In genomic region chr6:30276375-30276774, GRCm38 (mm10) we compare ENCODE assay signal across 13 mouse cellular contexts. TPM values are rescaled to one million over a fixed set of nuclear protein-coding genes. Genes with fewer than 3 reads are reported as not detected.
DNase-seq lines count a peak whose midpoint lies in the region; ATAC-seq and TF ChIP-seq lines count a peak whose summit lies in the region.
"Had no signal": no experiment of that assay in that cellular context is flagged by ENCODE, and none has a peak within 500 bp of the region (broad histone marks: within the 10 kb centered on the region; RNA-seq: fewer than 3 reads in every experiment).

No protein-coding gene starts in this region.

- DNase-seq in liver: no peak
- peak; percentile 21 for DNase-seq in MEL (ENCODE audit: low read depth, low spot score)
- DNase-seq in NIH3T3 (ENCODE audit: low read depth): peak; percentile 18
- DNase-seq: kidney, adult 9 months; layer of hippocampus, adult 9-11 months had no signal

- TF ChIP-seq RAD21 in MEL (IDR thresholded peaks at IDR 0.05; ENCODE audit: low read depth, low read length): no peak

- peaks cover 31% of the 10 kb centered on the region for H3K4me1 ChIP-seq in heart, embryonic 16.5 days (ENCODE audit: control insufficient read depth, insufficient read depth, low read length)
- H3K4me1 ChIP-seq in heart, embryonic 12.5 days (replicated peaks): peaks cover 51% of the 10 kb centered on the region
- H3K4me1 ChIP-seq in liver, embryonic 12.5 days: peaks cover 43% of the 10 kb centered on the region
- peaks cover 13 to 16% of the 10 kb centered on the region in 2 experiments for H3K4me1 ChIP-seq in MEL (ENCODE audit: control insufficient read depth in 1 of 2, insufficient read depth in 2 of 2, low read length in 2 of 2)
- peaks cover 15% of the 10 kb centered on the region for H3K4me1 ChIP-seq in hindbrain, embryonic 12.5 days

- peak overlapping the region; percentile 56; the same call in 1 of the 2 replicates for H3K27ac ChIP-seq in heart, embryonic 16.5 days (ENCODE audit: low read length)
- no peak overlapping the region; the same call in 1 of the 2 replicates for H3K27ac ChIP-seq in heart, embryonic 12.5 days (ENCODE audit: poor library complexity, severe bottlenecking)
- peak overlapping the region; percentile 70; the same call in 1 of the 2 replicates for H3K27ac ChIP-seq in liver, embryonic 12.5 days
- H3K27ac ChIP-seq in MEL (ENCODE audit: control insufficient read depth, low read depth, low read length): no peak overlapping the region
- no peak overlapping the region for H3K27ac ChIP-seq in hindbrain, embryonic 12.5 days
- H3K27ac ChIP-seq: midbrain, embryonic 10.5 days had no signal

- H3K4me3 ChIP-seq in heart, embryonic 16.5 days (ENCODE audit: low read length): no peak overlapping the region
- no peak overlapping the region for H3K4me3 ChIP-seq in heart, embryonic 12.5 days
- H3K4me3 ChIP-seq in liver, embryonic 12.5 days: no peak overlapping the region
- H3K4me3 ChIP-seq in MEL (ENCODE audit: control insufficient read depth in 1 of 2, insufficient read depth in 1 of 2, low read depth in 2 of 2, low read length in 2 of 2): no peak overlapping the region
- no peak overlapping the region for H3K4me3 ChIP-seq in hindbrain, embryonic 12.5 days
- H3K4me3 ChIP-seq: midbrain, embryonic 10.5 days; myocyte had no signal

- H3K79me2 ChIP-seq in MEL (ENCODE audit: control insufficient read depth, insufficient read depth, low read length, poor library complexity): no peaks in the 10 kb centered on the region

- no peak for TF ChIP-seq CTCF in MEL (IDR thresholded peaks at IDR 0.05 in 2 of 3, conservative IDR thresholded peaks at IDR 0.05 in 1 of 3; ENCODE audit: control insufficient read depth in 1 of 3, insufficient read depth in 1 of 3, low read depth in 2 of 3, low read length in 3 of 3, poor library complexity in 1 of 3, severe bottlenecking in 1 of 3)

- H3K9me3 ChIP-seq in heart, embryonic 16.5 days (replicated peaks; ENCODE audit: control insufficient read depth, low read length): no peaks in the 10 kb centered on the region
- no peaks in the 10 kb centered on the region for H3K9me3 ChIP-seq in heart, embryonic 12.5 days (replicated peaks)
- no peaks in the 10 kb centered on the region for H3K9me3 ChIP-seq in liver, embryonic 12.5 days (replicated peaks)
- no peaks in the 10 kb centered on the region for H3K9me3 ChIP-seq in MEL (replicated peaks; ENCODE audit: insufficient read depth, low read length)
- no peaks in the 10 kb centered on the region for H3K9me3 ChIP-seq in hindbrain, embryonic 12.5 days (replicated peaks)
- H3K9me3 ChIP-seq: midbrain, embryonic 10.5 days had no signal

- peaks cover 14% of the 10 kb centered on the region for H3K36me3 ChIP-seq in heart, embryonic 16.5 days (ENCODE audit: control insufficient read depth, insufficient read depth)
- H3K36me3 ChIP-seq in heart, embryonic 12.5 days: peaks cover 50% of the 10 kb centered on the region
- H3K36me3 ChIP-seq in liver, embryonic 12.5 days: peaks cover 81% of the 10 kb centered on the region
- peaks cover 0 to 20% of the 10 kb centered on the region in 2 experiments; a peak in 3 of 4 replicates for H3K36me3 ChIP-seq in MEL (ENCODE audit: control insufficient read depth in 1 of 2, insufficient read depth in 2 of 2, low read length in 2 of 2)
- peaks cover 29% of the 10 kb centered on the region for H3K36me3 ChIP-seq in hindbrain, embryonic 12.5 days

- no peak overlapping the region for H3K9ac ChIP-seq in heart, embryonic 16.5 days (ENCODE audit: low read length)
- no peak overlapping the region for H3K9ac ChIP-seq in heart, embryonic 12.5 days
- no peak overlapping the region for H3K9ac ChIP-seq in liver, embryonic 12.5 days
- H3K9ac ChIP-seq in MEL (ENCODE audit: control insufficient read depth, low read depth, low read length, poor library complexity, severe bottlenecking): no peak overlapping the region
- no peak overlapping the region for H3K9ac ChIP-seq in hindbrain, embryonic 12.5 days

- no peak for TF ChIP-seq EP300 in MEL (IDR thresholded peaks at IDR 0.05; ENCODE audit: low read depth in 1 of 2, low read length in 2 of 2)

- 41% methylated on average over 3 of the region's 3 CpGs for WGBS in heart, embryonic 16.5 days
- 52% methylated on average over 3 of the region's 3 CpGs for WGBS in heart, embryonic 12.5 days
- 71% methylated on average over 3 of the region's 3 CpGs for WGBS in liver, embryonic 12.5 days (ENCODE audit: insufficient replicate concordance)
- 82% methylated on average over 3 of the region's 3 CpGs for WGBS in hindbrain, embryonic 12.5 days

- ATAC-seq in heart, embryonic 16.5 days (replicated peaks; ENCODE audit: extremely low read depth, insufficient read depth, low FRiP score): no peak
- ATAC-seq in heart, embryonic 12.5 days (ENCODE audit: insufficient number of reproducible peaks, low FRiP score): no peak
- ATAC-seq in liver, embryonic 12.5 days: no peak
- no peak for ATAC-seq in hindbrain, embryonic 12.5 days (ENCODE audit: low FRiP score)
- ATAC-seq: hindbrain, embryonic 16.5 days; Patski had no signal

- no peak for TF ChIP-seq POLR2A in MEL (IDR thresholded peaks at IDR 0.05; ENCODE audit: control insufficient read depth in 1 of 2, insufficient read depth in 1 of 2, low read depth in 1 of 2, low read length in 2 of 2, poor library complexity in 1 of 2)

- no peak overlapping the region for H3K4me2 ChIP-seq in heart, embryonic 16.5 days (ENCODE audit: low read depth, low read length)
- H3K4me2 ChIP-seq in heart, embryonic 12.5 days: no peak overlapping the region
- H3K4me2 ChIP-seq in liver, embryonic 12.5 days: no peak overlapping the region
- H3K4me2 ChIP-seq in hindbrain, embryonic 12.5 days (replicated peaks): no peak overlapping the region

- no peaks in the 10 kb centered on the region for H3K27me3 ChIP-seq in heart, embryonic 16.5 days (ENCODE audit: control insufficient read depth, insufficient read depth, low read length)
- H3K27me3 ChIP-seq in heart, embryonic 12.5 days (replicated peaks): no peaks in the 10 kb centered on the region
- H3K27me3 ChIP-seq in liver, embryonic 12.5 days (replicated peaks): no peaks in the 10 kb centered on the region
- H3K27me3 ChIP-seq in MEL (ENCODE audit: control insufficient read depth in 1 of 2, insufficient read depth in 2 of 2, low read length in 2 of 2): no peaks in the 10 kb centered on the region
- H3K27me3 ChIP-seq in hindbrain, embryonic 12.5 days: no peaks in the 10 kb centered on the region
- H3K27me3 ChIP-seq: Patski had no signal

TF ChIP-seq in MEL, 35 proteins besides CTCF, POLR2A, EP300 and RAD21:
- TF ChIP-seq USF1 (IDR thresholded peaks at IDR 0.05; ENCODE audit: low read depth, low read length) (0 out of 2 replicates have a peak, but pooled peaks have one; percentile 24), HCFC1 (IDR thresholded peaks at IDR 0.05; ENCODE audit: low read depth, low read length) (no peak)

RNA-seq across cellular contexts. Expression of gene Ube2h, which starts 28.0 kb away (rescaled TPM):
- polyA plus RNA-seq in heart, embryonic 16.5 days (2015; fragmentation: Nextera tagmentation; extraction: Ambion mirVana): 43.3 and 45.9 TPM in 2 replicates
- polyA plus RNA-seq in heart, embryonic 12.5 days (2016; fragmentation: Nextera tagmentation; extraction: Ambion mirVana): 69.3 and 70.9 TPM in 2 replicates
- polyA plus RNA-seq in liver, embryonic 12.5 days (2016; fragmentation: Nextera tagmentation; extraction: Ambion mirVana): 31.6 and 33.4 TPM in 2 replicates
- total RNA-seq in MEL (2012; rRNA removed): 4.0 and 4.2 TPM in 2 replicates
- polyA plus RNA-seq in MEL (2012; ENCODE audit: insufficient read depth in 1 of 2, insufficient read length in 2 of 2, low read depth in 1 of 2, low replicate concordance in 2 of 2, missing spikeins in 1 of 2): 1 to 10 TPM in 1 of 2 experiments, not detected in 1; 7.4 TPM
- 72.4 and 76.4 TPM in 2 replicates for polyA plus RNA-seq in hindbrain, embryonic 12.5 days (2016; fragmentation: Nextera tagmentation; extraction: Ambion mirVana)

Comparison
In these comparisons a context has a peak if more than half of its experiments do, and no peak if none do; other contexts are left out.
1. H3K27ac ChIP-seq: peak in heart, embryonic 16.5 days (single experiment) and liver, embryonic 12.5 days (single experiment); none in heart, embryonic 12.5 days (single experiment), MEL (single experiment) and hindbrain, embryonic 12.5 days (single experiment).